Mouse (Mus musculus) heart, embryonic 12.5 days (tissue): ENCODE data around the gene Phykpl. TPM values are rescaled to one million over a fixed set of nuclear protein-coding genes. Genes with fewer than 3 reads are reported as not detected.

Experiments
- ATAC-seq: fragments of 200-750 bp; cut with Nextera tagmentation; 2 replicates; pipeline ENCODE4 v1.8.0; 2017; ENCODE audit warnings: moderate TSS enrichment, moderate library complexity; ENCODE audit not compliant: insufficient number of reproducible peaks, low FRiP score
- H3K27ac ChIP-seq: fragments of 300-500 bp; sonication (generic); 2 replicates; pipeline ENCODE4 v1.5.1; 2016; ENCODE audit warnings: mild to moderate bottlenecking, moderate library complexity; ENCODE audit not compliant: poor library complexity, severe bottlenecking
- H3K27me3 ChIP-seq: fragments of 300-500 bp; sonication (generic); replicated peaks from 2 replicates; pipeline ENCODE4 v1.6.1; 2016; ENCODE audit warnings: mild to moderate bottlenecking, moderate library complexity
- H3K36me3 ChIP-seq: fragments of 300-500 bp; sonication (generic); 2 replicates; pipeline ENCODE4 v1.6.1; 2016; ENCODE audit warnings: mild to moderate bottlenecking, moderate library complexity
- H3K4me1 ChIP-seq: fragments of 300-500 bp; sonication (generic); replicated peaks from 2 replicates; pipeline ENCODE4 v1.6.1; 2016; ENCODE audit warnings: mild to moderate bottlenecking
- H3K4me2 ChIP-seq: fragments of 300-500 bp; sonication (generic); 2 replicates; pipeline ENCODE4 v1.6.1; 2016; ENCODE audit warnings: mild to moderate bottlenecking, moderate library complexity
- H3K4me3 ChIP-seq: fragments of 300-500 bp; sonication (generic); 2 replicates; pipeline ENCODE4 v1.5.1; 2016; ENCODE audit warnings: mild to moderate bottlenecking
- H3K9ac ChIP-seq: fragments of 300-500 bp; sonication (generic); 2 replicates; pipeline ENCODE4 v1.6.1; 2016; ENCODE audit warnings: mild to moderate bottlenecking, moderate library complexity
- H3K9me3 ChIP-seq: fragments of 300-500 bp; sonication (generic); replicated peaks from 2 replicates; pipeline ENCODE4 v1.6.1; 2016; ENCODE audit warnings: mild to moderate bottlenecking, moderate library complexity
- WGBS: fragments of 180-500 bp; shearing (Covaris S2); methylation state at CpG from one replicate; pipeline ENCODE4 v1.1.7; 2016; 5-methylcytosine and 5-hydroxymethylcytosine counted together
- polyA plus RNA-seq: library from polyadenylated mRNA; unstranded; fragments of >200 nt; fragmentation: Nextera tagmentation; extraction: Ambion mirVana; gene quantifications from 2 replicates; pipeline ENCODE4 v1.2.1, GENCODE M21; 2016

The Phykpl gene
- polyA plus RNA-seq, 1 experiment from 2014 or later = 15.1 TPM

- 6% methylated on average over 4 of the region's 4 CpGs for WGBS
- Histone ChIP-seq H3K36me3 (peaks cover 13% of the 10 kb centered on the region), H3K4me2 (no peak overlapping the region)
Observed at GRCm38 (mm10) chr11:51617693-51618092, 33.1 kb downstream of the Phykpl start.

GRCm38 (mm10) chr11:51618894-51619408 lies 34.4 kb downstream of the Phykpl start:
- Histone ChIP-seq H3K36me3 (peaks cover 25% of the 10 kb centered on the region), H3K9ac (peak overlapping the region; percentile 46; the same call in 1 of the 2 replicates), H3K4me2 (peak overlapping the region; percentile 66), H3K4me3 (peak overlapping the region; percentile 82), H3K4me1 (peaks cover 26% of the 10 kb centered on the region), H3K9me3 (no peaks in the 10 kb centered on the region), H3K27ac (no peak overlapping the region), H3K27me3 (no peaks in the 10 kb centered on the region)
- WGBS = 50% methylated on average over 8 of the region's 8 CpGs
- peak; percentile 1; the same call in 1 of the 2 replicates for ATAC-seq

More at GRCm38 (mm10) chr11:51617693-51618092, 33.1 kb downstream of the Phykpl start:
- Histone ChIP-seq H3K9me3 (no peaks in the 10 kb centered on the region), H3K4me1 (peaks cover 26% of the 10 kb centered on the region), H3K27ac (no peak overlapping the region), H3K9ac (no peak overlapping the region), H3K27me3 (no peaks in the 10 kb centered on the region), H3K4me3 (no peak overlapping the region)
- ATAC-seq = no peak

GRCm38 (mm10) chr11:51619409-51620060 lies 35.0 kb downstream of the Phykpl start, which contains the start of gene Nhp2:
TSS of gene Nhp2 (plus strand) at chr11:51619735.
- ATAC-seq = peak; percentile 90
- Histone ChIP-seq H3K9me3 (no peaks in the 10 kb centered on the region), H3K27me3 (no peaks in the 10 kb centered on the region), H3K27ac (peak within 1 kb of the TSS; percentile 28; the same call in 1 of the 2 replicates), H3K4me1 (peaks cover 26% of the 10 kb centered on the region), H3K36me3 (peaks cover 31% of the 10 kb centered on the region), H3K4me3 (peak within 1 kb of the TSS; percentile 82), H3K4me2 (peak within 1 kb of the TSS; percentile 66), H3K9ac (peak within 1 kb of the TSS; percentile 79)
- under 1% methylated on average over 51 of the region's 51 CpGs for WGBS

GRCm38 (mm10) chr11:51620084-51620483 lies 35.5 kb downstream of the Phykpl start:
- H3K9ac ChIP-seq = peak overlapping the region; percentile 79
- WGBS = under 1% methylated on average over 11 of the region's 11 CpGs
- H3K27me3 ChIP-seq = no peaks in the 10 kb centered on the region
- peak overlapping the region; percentile 66 for H3K4me2 ChIP-seq
- H3K27ac ChIP-seq = no peak overlapping the region
- peaks cover 37% of the 10 kb centered on the region for H3K36me3 ChIP-seq
- no peaks in the 10 kb centered on the region for H3K9me3 ChIP-seq
- H3K4me1 ChIP-seq = peaks cover 22% of the 10 kb centered on the region
- peak overlapping the region; percentile 82 for H3K4me3 ChIP-seq
- no peak for ATAC-seq

- Histone ChIP-seq H3K4me3 (no peak overlapping the region), H3K27me3 (no peaks in the 10 kb centered on the region), H3K9me3 (no peaks in the 10 kb centered on the region), H3K36me3 (peaks cover 52% of the 10 kb centered on the region), H3K4me2 (no peak overlapping the region), H3K27ac (no peak overlapping the region), H3K4me1 (peaks cover 23% of the 10 kb centered on the region), H3K9ac (no peak overlapping the region)
- 95% methylated on average over 2 of the region's 2 CpGs for WGBS
- no peak for ATAC-seq
Observed at GRCm38 (mm10) chr11:51621776-51622175, 37.2 kb downstream of the Phykpl start.

GRCm38 (mm10) chr11:51622971-51623491 lies 38.5 kb downstream of the Phykpl start:
- H3K4me3 ChIP-seq = no peak overlapping the region
- H3K9me3 ChIP-seq = no peaks in the 10 kb centered on the region
- no peak overlapping the region for H3K4me2 ChIP-seq
- peaks cover 64% of the 10 kb centered on the region for H3K36me3 ChIP-seq
- peaks cover 23% of the 10 kb centered on the region for H3K4me1 ChIP-seq
- no peak overlapping the region for H3K27ac ChIP-seq
- WGBS = 89% methylated on average over 7 of the region's 7 CpGs
- ATAC-seq = no peak
- no peak overlapping the region for H3K9ac ChIP-seq
- H3K27me3 ChIP-seq = no peaks in the 10 kb centered on the region

GRCm38 (mm10) chr11:51625187-51625820 lies 40.7 kb downstream of the Phykpl start:
- Histone ChIP-seq H3K27ac (no peak overlapping the region), H3K9me3 (no peaks in the 10 kb centered on the region), H3K36me3 (peaks cover 85% of the 10 kb centered on the region), H3K27me3 (no peaks in the 10 kb centered on the region), H3K9ac (no peak overlapping the region), H3K4me1 (peaks cover 20% of the 10 kb centered on the region), H3K4me2 (no peak overlapping the region), H3K4me3 (no peak overlapping the region)
- ATAC-seq = peak; percentile 56; the same call in 1 of the 2 replicates
- WGBS = 68% methylated on average over 5 of the region's 5 CpGs

- H3K9ac ChIP-seq = no peak overlapping the region
- H3K9me3 ChIP-seq = no peaks in the 10 kb centered on the region
- H3K27ac ChIP-seq = no peak overlapping the region
- ATAC-seq = no peak
- 0 out of 2 replicates have a peak, but pooled peaks cover 11% of the 10 kb centered on the region for H3K4me1 ChIP-seq
- H3K36me3 ChIP-seq = peaks cover 75% of the 10 kb centered on the region
- H3K27me3 ChIP-seq = no peaks in the 10 kb centered on the region
- WGBS = 90% methylated on average over 9 of the region's 9 CpGs
- H3K4me2 ChIP-seq = no peak overlapping the region
- H3K4me3 ChIP-seq = no peak overlapping the region
Observed at GRCm38 (mm10) chr11:51627425-51627824, 42.9 kb downstream of the Phykpl start.

GRCm38 (mm10) chr11:51627907-51628306 lies 43.4 kb downstream of the Phykpl start:
- Histone ChIP-seq H3K4me2 (no peak overlapping the region), H3K9ac (no peak overlapping the region), H3K36me3 (peaks cover 74% of the 10 kb centered on the region), H3K27ac (no peak overlapping the region), H3K27me3 (no peaks in the 10 kb centered on the region), H3K9me3 (no peaks in the 10 kb centered on the region), H3K4me1 (0 out of 2 replicates have a peak, but pooled peaks cover 11% of the 10 kb centered on the region), H3K4me3 (no peak overlapping the region)
- 77% methylated on average over 8 of the region's 8 CpGs for WGBS
- no peak for ATAC-seq

- Histone ChIP-seq H3K9me3 (no peaks in the 10 kb centered on the region), H3K4me2 (no peak overlapping the region), H3K4me3 (no peak overlapping the region), H3K4me1 (peaks cover 18% of the 10 kb centered on the region; the same call in 1 of the 2 replicates), H3K27me3 (no peaks in the 10 kb centered on the region), H3K27ac (no peak overlapping the region), H3K9ac (no peak overlapping the region), H3K36me3 (peaks cover 55% of the 10 kb centered on the region)
- ATAC-seq = no peak
- WGBS = 78% methylated on average over 15 of the region's 15 CpGs
Observed at GRCm38 (mm10) chr11:51629651-51630314, 45.2 kb downstream of the Phykpl start.
